10 mouse cellular contexts compared by ENCODE assay signal in the genomic region with DNA sequence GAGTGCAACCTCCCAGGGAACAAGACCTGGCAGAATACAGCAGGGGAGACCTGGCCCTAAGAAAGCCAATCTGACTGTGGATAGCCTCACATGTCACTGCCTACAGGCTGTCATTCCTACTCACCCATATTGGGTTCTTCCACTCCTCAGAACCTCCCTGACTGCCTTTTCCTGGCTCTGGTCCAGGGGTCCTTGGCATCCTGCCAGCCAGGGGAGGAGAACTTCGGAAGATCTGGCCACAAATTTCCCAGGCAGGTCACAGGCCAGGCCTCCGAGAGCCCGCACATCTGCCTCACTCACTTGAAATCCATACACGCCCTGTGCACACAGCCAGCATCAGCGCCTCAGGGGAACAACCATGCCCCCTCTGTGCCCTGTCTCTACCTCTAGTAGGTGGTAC. TPM values are rescaled to one million over a fixed set of nuclear protein-coding genes. Genes with fewer than 3 reads are reported as not detected.
DNase-seq lines count a peak whose midpoint lies in the region; ATAC-seq lines count a peak whose summit lies in the region.
"Had no signal": no experiment of that assay in that cellular context is flagged by ENCODE, and none has a peak within 500 bp of the region (broad histone marks: within the 10 kb centered on the region; RNA-seq: fewer than 3 reads in every experiment).

No protein-coding gene starts in this region.

- H3K27me3 ChIP-seq in kidney, embryonic 15.5 days: no peaks in the 10 kb centered on the region

- 26% methylated on average over 5 of the region's 5 CpGs for WGBS in kidney, embryonic 15.5 days

- H3K4me1 ChIP-seq in kidney, embryonic 15.5 days: peaks cover 20% of the 10 kb centered on the region

- H3K4me2 ChIP-seq in kidney, embryonic 15.5 days: no peak overlapping the region

- peak; percentile 81 to 82 for DNase-seq in cerebellum, postnatal 10 days
- DNase-seq in cerebellum, adult 11-12 months: no peak
- peak; percentile 26 for DNase-seq in kidney, adult 9 months
- peak; percentile 26 for DNase-seq in 416B (ENCODE audit: low read depth)
- DNase-seq in kidney, postnatal 25 days: peak; percentile 61 to 64
- no peak for DNase-seq in embryo, embryonic 10.5 days (ENCODE audit: low spot score)
- no peak for DNase-seq in spleen, postnatal 36 days (ENCODE audit: low spot score in 2 of 2)

- H3K9ac ChIP-seq in kidney, embryonic 15.5 days: no peak overlapping the region

- H3K9me3 ChIP-seq in kidney, embryonic 15.5 days (replicated peaks): no peaks in the 10 kb centered on the region

- no peak for ATAC-seq in kidney, embryonic 15.5 days (replicated peaks; ENCODE audit: low FRiP score)

- no peak overlapping the region for H3K27ac ChIP-seq in kidney, embryonic 15.5 days
- H3K27ac ChIP-seq: left cerebral cortex, adult 2 months had no signal

- H3K4me3 ChIP-seq in kidney, embryonic 15.5 days (replicated peaks): no peak overlapping the region
- H3K4me3 ChIP-seq: left cerebral cortex, adult 2 months had no signal

- no peaks in the 10 kb centered on the region for H3K36me3 ChIP-seq in kidney, embryonic 15.5 days

RNA-seq across cellular contexts. Expression of a gene that starts 2.7 kb away (rescaled TPM):
- 5.6 and 6.3 TPM in 2 replicates for polyA plus RNA-seq in kidney, embryonic 15.5 days (2015; fragmentation: Nextera tagmentation; extraction: Ambion mirVana)
- polyA plus RNA-seq: neural tube, embryonic 14.5 days had no signal

RNA-seq across cellular contexts. Expression of a gene that starts 15.6 kb away (rescaled TPM):
- polyA plus RNA-seq in kidney, embryonic 15.5 days (2015; fragmentation: Nextera tagmentation; extraction: Ambion mirVana): 0.08 TPM in 1 of 2 replicates, not detected in the other
- polyA plus RNA-seq: neural tube, embryonic 14.5 days had no signal

RNA-seq across cellular contexts. Expression of a gene that starts 22.1 kb away (rescaled TPM):
- 30.6 and 31.8 TPM in 2 replicates for polyA plus RNA-seq in kidney, embryonic 15.5 days (2015; fragmentation: Nextera tagmentation; extraction: Ambion mirVana)

RNA-seq across cellular contexts. Expression of a gene that starts 24.0 kb away (rescaled TPM):
- polyA plus RNA-seq in kidney, embryonic 15.5 days (2015; fragmentation: Nextera tagmentation; extraction: Ambion mirVana): 19.3 and 20.7 TPM in 2 replicates

RNA-seq across cellular contexts. Expression of a gene that starts 24.2 kb away (rescaled TPM):
- polyA plus RNA-seq in kidney, embryonic 15.5 days (2015; fragmentation: Nextera tagmentation; extraction: Ambion mirVana): 31.0 and 38.4 TPM in 2 replicates

Comparison
In these comparisons a context has a peak if more than half of its experiments do, and no peak if none do; other contexts are left out.
1. DNase-seq: peak in cerebellum, postnatal 10 days (2 of 2), kidney, adult 9 months (single experiment), 416B (single experiment) and kidney, postnatal 25 days (2 of 2); none in cerebellum, adult 11-12 months (single experiment), embryo, embryonic 10.5 days (single experiment) and spleen, postnatal 36 days (0 of 2).